Mouse (Mus musculus): ENCODE data around the gene Ppme1. TPM values are rescaled to one million over a fixed set of nuclear protein-coding genes. Genes with fewer than 3 reads are reported as not detected.

Gene Ppme1
- polyA plus RNA-seq, 1 experiment from 2014 or later: 68.3 TPM

DNA sequence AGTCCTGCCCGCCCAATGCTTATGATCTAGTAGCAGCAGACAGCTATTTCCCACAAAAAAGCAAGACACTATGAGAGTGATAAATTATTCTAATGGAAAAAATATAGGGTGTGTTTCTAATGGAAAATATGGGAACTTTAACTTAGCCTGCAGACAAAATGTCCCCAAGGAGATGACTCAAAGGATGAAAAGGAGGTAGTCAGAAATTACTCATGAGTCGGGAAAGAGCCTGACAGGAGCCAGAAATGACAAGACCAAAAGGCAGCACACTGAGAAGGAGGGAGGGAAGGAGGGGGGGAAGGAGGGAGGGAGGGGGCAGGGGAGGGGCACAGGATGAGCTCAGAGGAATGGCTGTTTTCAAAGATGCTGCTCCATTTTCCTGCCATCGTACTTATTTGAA is 90.5 kb downstream of the Ppme1 start:
- WGBS: 51% methylated on average over 3 of the region's 3 CpGs
- no peak overlapping the region for H3K4me3 ChIP-seq (ENCODE audit: low read depth, low read length)
- H3K9me3 ChIP-seq (ENCODE audit: low read depth, low read length): no peaks in the 10 kb centered on the region
- H3K36me3 ChIP-seq (ENCODE audit: insufficient read depth): no peaks in the 10 kb centered on the region
- peaks cover under 1% of the 10 kb centered on the region; the same call in 1 of the 2 replicates for H3K4me1 ChIP-seq (ENCODE audit: insufficient read depth)
- no peak for ATAC-seq (ENCODE audit: insufficient read depth)
- H3K9ac ChIP-seq: no peak overlapping the region
- H3K27ac ChIP-seq (ENCODE audit: low read depth): no peak overlapping the region
- DNase-seq: no peak
- TF ChIP-seq CTCF (IDR thresholded peaks at IDR 0.05; ENCODE audit: low read depth): no peak
- H3K4me2 ChIP-seq: no peak overlapping the region
- H3K27me3 ChIP-seq (ENCODE audit: insufficient read depth, low read length): no peaks in the 10 kb centered on the region

DNA sequence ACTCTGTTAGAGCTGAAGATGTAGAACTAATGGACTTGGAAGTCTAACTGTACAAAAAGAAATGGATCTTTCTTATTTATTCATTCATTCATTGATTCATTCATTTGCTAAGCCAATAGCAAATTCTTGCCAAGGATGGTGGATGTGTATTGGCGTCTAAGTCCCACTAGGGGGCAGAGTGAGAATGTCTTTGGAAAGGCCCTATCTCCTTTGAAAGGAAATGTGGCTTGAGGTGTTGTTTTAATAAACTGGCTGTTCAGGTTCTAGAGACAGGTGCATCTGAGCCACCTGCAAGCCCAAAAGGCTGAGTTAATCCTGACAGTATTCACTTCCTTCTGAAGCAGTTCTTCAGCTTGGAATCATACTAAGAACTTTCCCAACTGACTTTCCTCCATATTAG is 92.3 kb downstream of the Ppme1 start:
- Histone ChIP-seq H3K4me3 (ENCODE audit: low read depth, low read length) (no peak overlapping the region), H3K4me1 (ENCODE audit: insufficient read depth) (no peaks in the 10 kb centered on the region), H3K9me3 (ENCODE audit: low read depth, low read length) (no peaks in the 10 kb centered on the region), H3K9ac (no peak overlapping the region), H3K27ac (ENCODE audit: low read depth) (no peak overlapping the region), H3K36me3 (ENCODE audit: insufficient read depth) (no peaks in the 10 kb centered on the region), H3K27me3 (ENCODE audit: insufficient read depth, low read length) (no peaks in the 10 kb centered on the region), H3K4me2 (no peak overlapping the region)
- DNase-seq (peak; percentile 91), ATAC-seq (ENCODE audit: insufficient read depth) (no peak)
- TF ChIP-seq CTCF (IDR thresholded peaks at IDR 0.05; ENCODE audit: low read depth): peak; percentile 93
- 0% methylated on average over 1 of the region's 1 CpGs for WGBS

Other genes with a start within 250 kb of the Ppme1 start
- 22.9 and 27.3 TPM in 2 replicates for gene Lipt2, start 213.0 kb downstream of the Ppme1 start, polyA plus RNA-seq (2014; fragmentation: Nextera tagmentation; extraction: Ambion mirVana)
- gene Kcne3, start 195.8 kb downstream of the Ppme1 start, polyA plus RNA-seq (2014; fragmentation: Nextera tagmentation; extraction: Ambion mirVana): 1.8 and 2.2 TPM in 2 replicates
- gene Pgm2l1, start 144.9 kb downstream of the Ppme1 start, polyA plus RNA-seq (2014; fragmentation: Nextera tagmentation; extraction: Ambion mirVana): 2.2 and 2.6 TPM in 2 replicates
- 21.2 and 22.0 TPM in 2 replicates for gene P4ha3, start 86.8 kb downstream of the Ppme1 start, polyA plus RNA-seq (2014; fragmentation: Nextera tagmentation; extraction: Ambion mirVana)
- 29.6 and 31.9 TPM in 2 replicates for gene C2cd3, start 74 bp downstream of the Ppme1 start, polyA plus RNA-seq (2014; fragmentation: Nextera tagmentation; extraction: Ambion mirVana)
- not detected in 2 replicates for gene Ucp3, start 100.7 kb upstream of the Ppme1 start, polyA plus RNA-seq (2014; fragmentation: Nextera tagmentation; extraction: Ambion mirVana)
- 162 and 184 TPM in 2 replicates for gene Ucp2, start 121.0 kb upstream of the Ppme1 start, polyA plus RNA-seq (2014; fragmentation: Nextera tagmentation; extraction: Ambion mirVana)
- 0.18 and 0.57 TPM in 2 replicates for gene Dnajb13, start 142.7 kb upstream of the Ppme1 start, polyA plus RNA-seq (2014; fragmentation: Nextera tagmentation; extraction: Ambion mirVana)
- 15.4 and 18.2 TPM in 2 replicates for gene Coa4, start 164.8 kb upstream of the Ppme1 start, polyA plus RNA-seq (2014; fragmentation: Nextera tagmentation; extraction: Ambion mirVana)
- gene Rab6a, start 235.1 kb upstream of the Ppme1 start, polyA plus RNA-seq (2014; fragmentation: Nextera tagmentation; extraction: Ambion mirVana): 102 and 105 TPM in 2 replicates
- gene Mrpl48, start 236.0 kb upstream of the Ppme1 start, polyA plus RNA-seq (2014; fragmentation: Nextera tagmentation; extraction: Ambion mirVana): 77.2 and 80.8 TPM in 2 replicates

Measured in lung, embryonic 14.5 days (tissue).